Mouse (Mus musculus): ENCODE measurements around the gene Vav3. TPM values are rescaled to one million over a fixed set of nuclear protein-coding genes. Genes with fewer than 3 reads are reported as not detected.

Gene Vav3
- polyA plus RNA-seq, 2 experiments, result 10.8 to 33.0 TPM

DNA sequence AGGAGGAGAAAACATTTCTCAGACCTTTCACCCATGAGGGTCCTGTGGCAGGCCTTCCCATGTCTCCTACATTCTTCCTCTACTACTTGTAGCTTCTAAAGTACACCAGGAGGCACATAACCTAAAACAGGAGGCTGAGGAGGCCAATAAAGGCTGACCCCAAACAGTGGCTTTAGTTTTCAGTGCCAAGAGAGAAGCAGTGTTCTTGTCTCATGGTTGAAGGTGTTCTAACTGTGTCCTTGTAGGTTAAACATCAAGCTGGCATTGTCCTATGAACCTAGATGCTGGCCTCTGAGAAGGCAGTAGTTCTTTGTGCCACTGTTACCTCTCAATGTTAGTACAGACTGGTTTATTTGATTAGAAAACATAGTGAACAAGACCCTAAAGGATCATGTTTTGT, 245.5 kb downstream of the Vav3 start:
- no peak overlapping the region for H3K4me3 ChIP-seq (replicated peaks; ENCODE audit: low read length)
- DNase-seq (ENCODE audit: low spot score) (no peak), ATAC-seq (ENCODE audit: low FRiP score, low read depth) (no peak)
- H3K9ac ChIP-seq (ENCODE audit: low read depth, low read length, severe bottlenecking), result no peak overlapping the region
- H3K36me3 ChIP-seq (ENCODE audit: control insufficient read depth, insufficient read depth, low read length), result no peaks in the 10 kb centered on the region
- no peaks in the 10 kb centered on the region for H3K27me3 ChIP-seq (ENCODE audit: control insufficient read depth, insufficient read depth, low read length)
- no peaks in the 10 kb centered on the region for H3K9me3 ChIP-seq (ENCODE audit: control insufficient read depth, low read length)
- H3K27ac ChIP-seq (replicated peaks; ENCODE audit: low read depth, low read length), result no peak overlapping the region
- H3K4me1 ChIP-seq (ENCODE audit: control insufficient read depth, insufficient read depth, low read length), result no peaks in the 10 kb centered on the region
- no peak for TF ChIP-seq POLR2A (IDR thresholded peaks at IDR 0.05; ENCODE audit: borderline replicate concordance, extremely low read depth, insufficient read depth, insufficient read length)
- H3K4me2 ChIP-seq (replicated peaks; ENCODE audit: low read depth, low read length, severe bottlenecking), result no peak overlapping the region

DNA sequence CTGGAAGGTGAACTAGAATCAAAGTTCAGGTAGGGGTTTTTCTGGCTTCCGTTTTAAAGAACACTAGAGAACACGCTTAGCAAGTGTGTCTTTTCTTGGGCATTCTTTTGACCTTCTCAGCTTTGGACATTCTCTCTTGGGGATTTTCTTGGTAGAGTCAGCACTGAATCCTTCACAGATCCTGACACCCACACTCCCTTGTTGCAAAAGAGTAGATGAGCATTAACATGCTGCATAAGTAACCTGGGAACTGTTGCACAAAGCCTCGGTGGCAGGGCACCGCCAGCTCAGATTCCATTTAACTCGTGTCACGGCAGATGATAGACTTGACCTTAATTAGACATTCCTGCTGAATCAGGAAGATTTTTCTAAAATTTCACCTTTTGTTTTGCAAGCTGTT, 252.5 kb downstream of the Vav3 start:
- no peak overlapping the region for H3K4me2 ChIP-seq (replicated peaks; ENCODE audit: low read depth, low read length, severe bottlenecking)
- H3K9ac ChIP-seq (ENCODE audit: low read depth, low read length, severe bottlenecking), result no peak overlapping the region
- 80% methylated on average over 6 of the region's 6 CpGs for WGBS
- ATAC-seq (ENCODE audit: low FRiP score, low read depth) (no peak), DNase-seq (ENCODE audit: low spot score) (no peak)
- no peak overlapping the region for H3K27ac ChIP-seq (replicated peaks; ENCODE audit: low read depth, low read length)
- no peaks in the 10 kb centered on the region for H3K36me3 ChIP-seq (ENCODE audit: control insufficient read depth, insufficient read depth, low read length)
- TF ChIP-seq POLR2A (IDR thresholded peaks at IDR 0.05; ENCODE audit: borderline replicate concordance, extremely low read depth, insufficient read depth, insufficient read length), result no peak
- H3K27me3 ChIP-seq (ENCODE audit: control insufficient read depth, insufficient read depth, low read length), result no peaks in the 10 kb centered on the region
- H3K4me1 ChIP-seq (ENCODE audit: control insufficient read depth, insufficient read depth, low read length), result no peaks in the 10 kb centered on the region
- H3K4me3 ChIP-seq (replicated peaks; ENCODE audit: low read length), result no peak overlapping the region
- no peaks in the 10 kb centered on the region for H3K9me3 ChIP-seq (ENCODE audit: control insufficient read depth, low read length)

DNA sequence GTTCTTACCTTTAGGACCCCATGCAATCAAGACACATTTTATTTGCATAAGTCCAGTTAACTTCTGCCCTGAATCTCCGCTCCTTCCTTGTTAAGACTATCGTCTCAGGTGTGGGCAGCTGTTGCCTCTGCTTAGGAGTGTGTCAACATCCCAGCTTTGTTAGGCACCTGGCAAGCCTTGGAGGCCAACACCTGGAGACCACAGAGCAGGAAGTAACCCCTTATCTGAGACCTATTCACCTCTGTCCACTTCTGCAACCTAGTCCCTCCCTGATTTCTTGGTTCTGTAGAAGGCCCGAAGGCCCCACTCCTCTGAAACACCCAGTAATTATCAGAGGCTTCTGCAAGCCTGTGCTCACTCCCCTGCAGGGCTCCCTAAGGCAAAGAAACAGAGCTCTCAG, 255.6 kb downstream of the Vav3 start:
- Histone ChIP-seq H3K9ac (ENCODE audit: low read depth, low read length, severe bottlenecking) (no peak overlapping the region), H3K27ac (replicated peaks; ENCODE audit: low read depth, low read length) (no peak overlapping the region), H3K9me3 (ENCODE audit: control insufficient read depth, low read length) (no peaks in the 10 kb centered on the region), H3K36me3 (ENCODE audit: control insufficient read depth, insufficient read depth, low read length) (no peaks in the 10 kb centered on the region), H3K27me3 (ENCODE audit: control insufficient read depth, insufficient read depth, low read length) (no peaks in the 10 kb centered on the region), H3K4me2 (replicated peaks; ENCODE audit: low read depth, low read length, severe bottlenecking) (no peak overlapping the region), H3K4me3 (replicated peaks; ENCODE audit: low read length) (no peak overlapping the region), H3K4me1 (ENCODE audit: control insufficient read depth, insufficient read depth, low read length) (no peaks in the 10 kb centered on the region)
- ATAC-seq (ENCODE audit: low FRiP score, low read depth) (no peak), DNase-seq (ENCODE audit: low spot score) (no peak)
- 80% methylated on average over 3 of the region's 3 CpGs for WGBS
- TF ChIP-seq POLR2A (IDR thresholded peaks at IDR 0.05; ENCODE audit: borderline replicate concordance, extremely low read depth, insufficient read depth, insufficient read length), result no peak

DNA sequence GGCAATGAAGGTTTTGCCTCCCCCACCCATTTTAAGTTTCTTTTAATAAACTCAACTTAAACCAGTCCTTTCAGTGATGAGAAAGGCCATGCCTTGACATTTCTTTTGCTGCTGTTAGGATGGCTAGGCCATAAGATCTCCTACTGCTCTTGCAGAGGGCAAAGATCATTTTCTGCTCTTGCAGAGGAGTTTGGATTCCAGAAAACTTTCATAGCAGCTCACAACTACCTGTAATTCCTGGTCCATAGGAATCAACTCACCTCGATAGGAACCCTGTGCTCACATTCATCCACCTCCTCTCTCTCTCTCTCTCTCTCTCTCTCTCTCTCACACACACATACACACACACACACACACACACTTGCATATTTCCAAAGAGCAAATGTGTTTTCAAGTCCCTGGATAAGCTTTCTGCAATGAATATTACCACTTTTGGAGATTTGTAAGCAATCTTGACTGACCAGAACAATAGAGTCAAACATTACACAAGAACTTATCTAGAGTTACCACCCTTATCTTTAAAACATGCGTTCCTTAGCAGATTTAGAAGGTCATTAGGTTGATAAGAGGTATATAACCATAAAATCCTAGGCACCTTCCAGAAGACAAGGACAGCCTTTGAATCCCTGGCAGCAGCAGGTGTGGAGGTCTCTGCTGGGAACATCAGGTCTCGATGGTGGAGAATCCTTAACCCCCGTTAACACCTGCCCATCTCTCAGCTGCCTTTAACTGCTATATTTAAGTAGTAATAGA, 260.4 kb downstream of the Vav3 start:
- Histone ChIP-seq H3K9ac (ENCODE audit: low read depth, low read length, severe bottlenecking) (no peak overlapping the region), H3K4me2 (replicated peaks; ENCODE audit: low read depth, low read length, severe bottlenecking) (no peak overlapping the region), H3K27ac (replicated peaks; ENCODE audit: low read depth, low read length) (no peak overlapping the region), H3K36me3 (ENCODE audit: control insufficient read depth, insufficient read depth, low read length) (no peaks in the 10 kb centered on the region), H3K4me3 (replicated peaks; ENCODE audit: low read length) (no peak overlapping the region), H3K4me1 (ENCODE audit: control insufficient read depth, insufficient read depth, low read length) (no peaks in the 10 kb centered on the region), H3K27me3 (ENCODE audit: control insufficient read depth, insufficient read depth, low read length) (no peaks in the 10 kb centered on the region), H3K9me3 (ENCODE audit: control insufficient read depth, low read length) (no peaks in the 10 kb centered on the region)
- TF ChIP-seq POLR2A (IDR thresholded peaks at IDR 0.05; ENCODE audit: borderline replicate concordance, extremely low read depth, insufficient read depth, insufficient read length), result no peak
- no peak for ATAC-seq (ENCODE audit: low FRiP score, low read depth)
- 71% methylated on average over 4 of the region's 4 CpGs for WGBS
- no peak for DNase-seq (ENCODE audit: low spot score)

DNA sequence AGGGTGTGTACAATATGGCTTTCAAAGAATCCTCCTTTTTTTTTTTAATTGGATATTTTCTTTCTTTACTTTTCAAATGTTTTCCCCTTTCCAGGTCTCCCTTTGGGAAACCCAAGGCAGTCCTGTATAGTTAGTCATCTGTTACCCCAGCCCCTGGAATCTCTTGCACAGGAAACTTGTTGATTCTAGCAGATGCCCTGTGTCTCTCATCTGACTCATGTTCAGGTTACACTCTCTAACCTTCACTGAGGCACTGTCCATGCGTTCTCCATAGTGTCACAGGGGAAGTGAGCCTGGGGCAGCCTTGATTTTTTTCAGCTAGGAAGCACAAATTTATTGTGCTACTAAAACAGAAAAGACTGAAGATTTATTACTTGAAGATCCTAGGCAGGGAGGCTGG, 262.3 kb downstream of the Vav3 start:
- H3K36me3 ChIP-seq (ENCODE audit: control insufficient read depth, insufficient read depth, low read length), result no peaks in the 10 kb centered on the region
- no peak overlapping the region for H3K27ac ChIP-seq (replicated peaks; ENCODE audit: low read depth, low read length)
- H3K4me1 ChIP-seq (ENCODE audit: control insufficient read depth, insufficient read depth, low read length), result 0 out of 2 replicates have a peak, but pooled peaks cover under 1% of the 10 kb centered on the region
- 44% methylated on average over 1 of the region's 1 CpGs for WGBS
- no peak overlapping the region for H3K4me2 ChIP-seq (replicated peaks; ENCODE audit: low read depth, low read length, severe bottlenecking)
- TF ChIP-seq POLR2A (IDR thresholded peaks at IDR 0.05; ENCODE audit: borderline replicate concordance, extremely low read depth, insufficient read depth, insufficient read length), result no peak
- H3K27me3 ChIP-seq (ENCODE audit: control insufficient read depth, insufficient read depth, low read length), result no peaks in the 10 kb centered on the region
- no peaks in the 10 kb centered on the region for H3K9me3 ChIP-seq (ENCODE audit: control insufficient read depth, low read length)
- ATAC-seq (ENCODE audit: low FRiP score, low read depth), result no peak
- H3K4me3 ChIP-seq (replicated peaks; ENCODE audit: low read length), result no peak overlapping the region
- DNase-seq (ENCODE audit: low spot score), result no peak
- H3K9ac ChIP-seq (ENCODE audit: low read depth, low read length, severe bottlenecking), result no peak overlapping the region

Data from limb, embryonic 14.5 days (tissue).